Mouse (Mus musculus): ENCODE data around the gene Ptpn1. TPM values are rescaled to one million over a fixed set of nuclear protein-coding genes. Genes with fewer than 3 reads are reported as not detected.
A peak's percentile ranks its signal among the peaks of the same experiment; 100 is the strongest.

The Ptpn1 gene
- polyA plus RNA-seq (2015; fragmentation: Nextera tagmentation; extraction: Ambion mirVana), result 102 and 105 TPM in 2 replicates

DNA sequence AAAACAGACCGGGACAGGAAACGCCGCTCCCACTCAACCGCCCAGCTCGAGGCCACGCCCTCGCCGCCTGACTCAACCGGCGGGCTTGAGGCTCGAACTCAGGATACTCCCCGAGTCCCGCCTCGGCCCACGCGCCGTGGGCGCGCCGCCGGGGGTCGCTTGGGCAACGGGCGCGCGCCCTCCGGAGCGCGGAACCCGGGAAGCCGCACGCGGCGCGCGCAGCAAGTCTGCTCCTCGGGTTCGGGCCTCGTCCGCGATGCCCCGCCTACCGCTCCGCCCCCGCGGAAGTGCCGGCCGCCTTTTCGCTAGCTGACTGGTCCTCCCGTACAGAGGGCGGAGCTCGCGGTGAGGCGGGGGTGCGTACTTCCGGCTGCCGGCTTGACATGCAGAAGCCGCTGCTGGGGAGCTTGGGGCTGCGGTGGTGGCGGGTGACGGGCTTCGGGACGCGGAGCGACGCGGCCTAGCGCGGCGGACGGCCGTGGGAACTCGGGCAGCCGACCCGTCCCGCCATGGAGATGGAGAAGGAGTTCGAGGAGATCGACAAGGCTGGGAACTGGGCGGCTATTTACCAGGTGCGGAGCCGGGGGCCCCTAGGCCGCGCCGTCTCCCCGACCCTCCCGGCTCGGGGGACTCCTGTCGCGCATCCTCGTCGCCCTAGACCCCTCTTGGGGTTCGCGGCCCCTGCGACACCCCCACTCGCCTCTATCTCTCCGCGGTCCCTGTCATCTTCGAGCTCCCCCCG, at the start of gene Ptpn1:
Gene Ptpn1, plus strand, starts transcription at position 73 of the 742 bp plus-strand sequence.
- peaks cover 45% of the 10 kb centered on the region for H3K4me1 ChIP-seq (replicated peaks)
- peak; percentile 97 for ATAC-seq
- peaks cover 4% of the 10 kb centered on the region; the same call in 1 of the 2 replicates for H3K36me3 ChIP-seq
- peak within 1 kb of the TSS; percentile 93 for H3K9ac ChIP-seq (replicated peaks)
- H3K4me2 ChIP-seq (replicated peaks), result peak within 1 kb of the TSS; percentile 78
- peak within 1 kb of the TSS; percentile 97 for H3K4me3 ChIP-seq (replicated peaks)
- no peaks in the 10 kb centered on the region for H3K9me3 ChIP-seq
- no peaks in the 10 kb centered on the region for H3K27me3 ChIP-seq
- WGBS, result under 1% methylated on average over 83 of the region's 99 CpGs
- peak within 1 kb of the TSS; percentile 84 for H3K27ac ChIP-seq

DNA sequence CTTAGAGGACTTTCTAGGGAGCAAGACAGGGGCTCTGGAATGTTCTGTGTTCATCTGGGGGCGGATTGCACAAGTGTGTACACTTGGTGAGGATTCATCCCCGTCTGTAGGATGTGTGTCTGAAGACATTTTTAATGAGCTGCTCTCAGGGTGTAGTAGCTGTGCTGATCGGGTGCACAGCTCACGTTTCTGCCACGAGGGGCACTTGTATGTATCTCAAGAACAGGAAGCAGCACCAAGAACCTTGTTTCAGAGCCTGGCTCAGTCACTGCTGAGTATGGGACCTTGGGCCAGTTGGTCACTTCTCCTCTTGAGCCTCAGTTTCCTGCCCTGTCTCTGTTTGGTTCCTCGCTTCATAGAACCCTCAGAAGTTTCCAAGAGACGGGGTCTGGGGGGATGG, 45.4 kb upstream of the Ptpn1 start:
- ATAC-seq, result no peak
- Histone ChIP-seq H3K27ac (no peak overlapping the region), H3K27me3 (peaks cover 12% of the 10 kb centered on the region; the same call in 1 of the 2 replicates), H3K4me2 (replicated peaks) (no peak overlapping the region), H3K9me3 (no peaks in the 10 kb centered on the region; the same call in 1 of the 2 replicates), H3K4me3 (replicated peaks) (no peak overlapping the region), H3K4me1 (replicated peaks) (peaks cover 10% of the 10 kb centered on the region), H3K36me3 (no peaks in the 10 kb centered on the region), H3K9ac (replicated peaks) (no peak overlapping the region)
- WGBS, result 79% methylated on average over 7 of the region's 7 CpGs

DNA sequence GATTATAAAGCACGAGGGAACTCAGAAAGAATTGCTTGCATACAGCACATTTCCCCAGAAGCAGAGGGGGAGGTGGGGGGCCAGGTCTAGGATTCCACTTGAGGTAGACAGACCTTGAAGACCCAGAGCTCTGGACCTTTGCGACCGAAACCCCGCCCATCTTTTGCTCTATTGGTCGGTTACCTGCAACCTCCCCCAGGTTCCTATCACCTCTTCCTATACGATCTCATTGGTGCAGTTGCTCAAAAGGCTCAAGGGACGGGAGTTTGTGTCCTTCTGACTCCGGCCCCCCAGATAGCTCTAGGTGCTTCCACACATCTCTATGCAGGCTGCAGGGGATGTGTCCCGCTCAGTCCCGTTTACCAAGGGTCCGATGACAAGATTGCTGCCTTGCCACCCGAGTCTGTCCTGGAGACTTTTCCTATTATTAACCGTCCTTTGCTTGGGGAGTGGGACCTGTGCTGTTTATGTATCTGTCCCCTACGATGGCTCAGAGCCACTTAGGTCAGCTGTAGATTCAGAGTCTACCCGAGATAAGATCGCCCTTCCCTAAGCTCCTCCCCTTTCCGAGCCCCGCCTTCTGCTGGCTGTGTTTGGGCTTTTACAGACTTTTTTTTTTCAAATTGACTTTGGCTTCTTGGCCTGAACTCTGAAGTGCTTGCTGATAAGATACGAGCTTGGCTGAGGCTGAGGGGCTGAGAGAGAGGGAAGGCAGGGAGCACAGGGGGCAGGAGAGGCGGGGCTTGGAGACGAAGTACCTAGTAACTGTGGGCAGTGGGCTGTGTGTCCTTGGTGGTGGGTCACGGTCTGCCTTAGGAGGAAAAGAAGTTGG, 44.1 kb upstream of the Ptpn1 start:
- Histone ChIP-seq H3K4me2 (replicated peaks) (peak overlapping the region; percentile 52), H3K9ac (replicated peaks) (0 out of 2 replicates have a peak overlapping the region, but pooled peaks have one; percentile 14), H3K4me3 (replicated peaks) (peak overlapping the region; percentile 27; the same call in 1 of the 2 replicates), H3K27me3 (peaks cover 12% of the 10 kb centered on the region; the same call in 1 of the 2 replicates), H3K27ac (no peak overlapping the region), H3K9me3 (no peaks in the 10 kb centered on the region), H3K36me3 (no peaks in the 10 kb centered on the region), H3K4me1 (replicated peaks) (peaks cover 10% of the 10 kb centered on the region)
- no peak for ATAC-seq
- 12% methylated on average over 22 of the region's 22 CpGs for WGBS

DNA sequence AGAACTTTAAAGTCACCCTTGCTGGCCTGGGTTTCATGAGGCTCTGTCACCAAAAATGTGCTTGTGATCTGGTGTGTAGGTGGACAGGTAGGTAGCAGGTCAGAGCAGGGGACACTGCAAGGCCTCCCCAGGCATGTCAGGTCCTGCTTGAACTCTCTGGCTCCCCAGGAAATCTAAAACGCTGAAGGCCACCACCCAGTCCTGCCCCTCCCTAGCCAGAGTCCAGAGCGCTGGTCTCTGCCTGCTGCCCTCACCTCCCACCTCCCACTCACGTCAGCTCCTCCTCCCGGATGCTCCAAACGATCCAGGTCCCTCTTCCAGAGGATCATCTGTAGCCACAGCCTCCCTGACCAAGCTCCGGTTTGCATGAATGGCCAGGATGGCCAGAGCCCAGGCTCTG, 43.0 kb upstream of the Ptpn1 start:
- 70% methylated on average over 6 of the region's 6 CpGs for WGBS
- H3K4me3 ChIP-seq (replicated peaks), result no peak overlapping the region
- peaks cover 10% of the 10 kb centered on the region for H3K4me1 ChIP-seq (replicated peaks)
- H3K36me3 ChIP-seq, result no peaks in the 10 kb centered on the region
- H3K9me3 ChIP-seq, result no peaks in the 10 kb centered on the region
- no peak overlapping the region for H3K27ac ChIP-seq
- no peak overlapping the region for H3K9ac ChIP-seq (replicated peaks)
- H3K4me2 ChIP-seq (replicated peaks), result no peak overlapping the region
- ATAC-seq, result no peak
- H3K27me3 ChIP-seq, result peaks cover 21% of the 10 kb centered on the region

DNA sequence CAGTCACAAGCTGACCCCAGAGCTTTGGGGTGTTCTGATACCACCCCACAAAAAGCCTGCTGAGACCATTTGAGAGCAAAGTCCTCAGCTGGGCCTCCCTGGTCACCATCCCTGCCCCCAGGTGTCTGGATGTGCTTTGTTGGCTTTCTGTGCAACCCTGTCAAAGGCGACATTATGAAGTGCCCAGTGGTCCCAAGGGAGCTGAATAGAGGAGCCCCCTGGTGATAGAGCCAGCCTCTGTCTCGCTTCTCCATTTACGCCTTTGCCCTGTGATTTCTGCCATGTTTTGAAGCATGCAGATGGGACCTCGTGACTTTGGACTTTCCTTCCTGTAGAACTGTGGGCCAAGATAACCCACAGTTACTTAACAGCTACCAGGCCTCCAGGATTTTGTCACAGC, 42.0 kb upstream of the Ptpn1 start:
- Histone ChIP-seq H3K27ac (no peak overlapping the region), H3K9me3 (no peaks in the 10 kb centered on the region), H3K9ac (replicated peaks) (no peak overlapping the region), H3K4me3 (replicated peaks) (no peak overlapping the region), H3K4me1 (replicated peaks) (peaks cover 12% of the 10 kb centered on the region), H3K36me3 (no peaks in the 10 kb centered on the region), H3K27me3 (peaks cover 29% of the 10 kb centered on the region), H3K4me2 (replicated peaks) (no peak overlapping the region)
- no peak for ATAC-seq
- 60% methylated on average over 4 of the region's 4 CpGs for WGBS

DNA sequence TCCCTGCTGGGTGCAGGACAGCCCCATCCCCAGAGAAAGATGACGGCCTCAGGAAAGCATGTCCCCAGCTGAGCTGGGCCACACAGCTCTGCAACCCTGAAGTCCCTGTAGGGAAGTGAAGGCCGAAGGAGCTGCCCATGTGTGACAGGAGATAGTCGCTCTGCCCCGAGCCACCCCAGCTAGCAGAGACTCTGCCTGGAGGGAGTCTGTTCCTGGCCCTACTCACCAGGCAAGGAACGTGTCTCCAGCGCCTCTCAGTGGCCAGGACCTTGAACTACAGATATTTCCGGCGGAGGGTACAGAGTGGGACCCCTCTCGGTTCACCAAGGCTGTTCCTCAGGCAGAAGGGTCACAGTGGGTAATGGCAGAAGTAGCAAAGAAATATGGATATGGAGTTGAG, 39.9 kb upstream of the Ptpn1 start:
- Histone ChIP-seq H3K9me3 (no peaks in the 10 kb centered on the region), H3K4me3 (replicated peaks) (no peak overlapping the region), H3K36me3 (no peaks in the 10 kb centered on the region), H3K27me3 (peaks cover 32% of the 10 kb centered on the region), H3K9ac (replicated peaks) (no peak overlapping the region), H3K4me1 (replicated peaks) (peaks cover 13% of the 10 kb centered on the region), H3K4me2 (replicated peaks) (no peak overlapping the region), H3K27ac (no peak overlapping the region)
- WGBS, result 9% methylated on average over 9 of the region's 9 CpGs
- ATAC-seq, result no peak

DNA sequence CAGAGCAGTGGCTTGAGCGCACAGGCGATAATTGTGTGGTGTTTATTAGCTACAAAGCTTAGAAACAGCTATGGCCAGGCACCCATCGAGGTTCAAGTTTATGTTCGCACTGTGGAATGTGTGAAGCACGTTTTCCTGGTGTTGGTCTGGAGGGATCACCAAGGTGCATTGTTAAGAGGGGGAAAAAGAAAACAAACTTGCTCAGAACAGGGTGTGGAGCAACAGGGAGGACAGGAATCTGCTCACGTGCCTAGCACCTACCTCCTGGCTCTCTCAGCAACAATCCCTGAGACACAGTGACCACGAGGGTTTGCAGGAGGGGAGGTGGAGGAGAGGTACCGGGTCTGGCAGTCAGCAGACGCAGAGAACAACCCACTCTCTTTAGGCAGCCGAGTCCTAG, 38.2 kb upstream of the Ptpn1 start:
- WGBS, result 68% methylated on average over 10 of the region's 10 CpGs
- Histone ChIP-seq H3K9ac (replicated peaks) (no peak overlapping the region), H3K4me1 (replicated peaks) (peaks cover 3% of the 10 kb centered on the region; the same call in 1 of the 2 replicates), H3K4me2 (replicated peaks) (no peak overlapping the region), H3K4me3 (replicated peaks) (no peak overlapping the region), H3K36me3 (no peaks in the 10 kb centered on the region), H3K9me3 (no peaks in the 10 kb centered on the region), H3K27ac (no peak overlapping the region), H3K27me3 (peaks cover 31% of the 10 kb centered on the region)
- ATAC-seq, result no peak

DNA sequence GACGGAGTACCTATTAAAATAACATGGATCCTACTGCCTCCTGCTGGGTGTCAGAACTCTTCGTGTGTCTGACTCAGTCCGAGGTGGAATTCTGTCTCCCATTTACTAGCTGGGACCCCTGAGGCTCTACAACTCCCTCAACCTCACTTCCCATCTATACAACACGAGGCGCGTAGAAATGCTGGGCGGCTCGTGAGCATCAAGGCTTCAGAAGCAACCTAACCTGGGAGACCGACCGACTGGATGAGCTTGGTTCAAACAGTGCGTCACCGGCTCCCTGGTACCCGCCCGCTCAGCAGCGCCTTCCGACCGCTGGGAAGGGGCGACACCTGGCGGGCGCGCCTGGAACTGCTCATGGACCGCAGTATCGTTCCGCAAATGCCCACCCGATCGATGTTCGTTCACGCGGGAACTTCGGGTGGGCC, 36.9 kb upstream of the Ptpn1 start:
- H3K27ac ChIP-seq, result no peak overlapping the region
- peak overlapping the region; percentile 13; the same call in 1 of the 2 replicates for H3K4me3 ChIP-seq (replicated peaks)
- no peaks in the 10 kb centered on the region for H3K36me3 ChIP-seq
- H3K4me1 ChIP-seq (replicated peaks), result peaks cover 3% of the 10 kb centered on the region; the same call in 1 of the 2 replicates
- peaks cover 31% of the 10 kb centered on the region for H3K27me3 ChIP-seq
- H3K9ac ChIP-seq (replicated peaks), result no peak overlapping the region
- 1% methylated on average over 30 of the region's 30 CpGs for WGBS
- peak overlapping the region; percentile 46 for H3K4me2 ChIP-seq (replicated peaks)
- H3K9me3 ChIP-seq, result no peaks in the 10 kb centered on the region
- peak; percentile 87 for ATAC-seq

DNA sequence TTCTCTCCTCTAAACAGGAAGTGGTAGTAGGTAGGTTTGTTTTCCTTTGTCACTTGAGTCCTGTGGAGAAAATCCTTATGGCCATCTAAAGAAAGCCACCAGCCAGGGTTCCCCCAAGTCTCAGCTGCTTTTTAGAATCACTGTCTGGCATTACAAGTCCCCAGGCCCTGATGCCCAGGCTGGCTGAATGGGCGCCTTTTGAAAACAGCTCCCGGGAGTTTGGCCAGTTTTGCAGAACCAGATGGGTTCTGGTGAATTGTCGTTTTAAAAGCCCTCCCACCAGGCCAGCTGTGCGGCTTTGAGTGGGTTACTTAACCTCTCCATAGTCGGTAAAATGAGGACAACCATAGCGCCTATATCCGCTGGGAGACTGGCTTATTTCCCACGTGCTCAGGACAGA, 34.0 kb upstream of the Ptpn1 start:
- Histone ChIP-seq H3K4me3 (replicated peaks) (no peak overlapping the region), H3K9me3 (no peaks in the 10 kb centered on the region), H3K27ac (no peak overlapping the region), H3K36me3 (no peaks in the 10 kb centered on the region), H3K4me1 (replicated peaks) (peaks cover 5% of the 10 kb centered on the region; the same call in 1 of the 2 replicates), H3K27me3 (peaks cover 31% of the 10 kb centered on the region), H3K9ac (replicated peaks) (no peak overlapping the region), H3K4me2 (replicated peaks) (no peak overlapping the region)
- ATAC-seq, result no peak
- 76% methylated on average over 8 of the region's 8 CpGs for whole genome bisulfite sequencing

DNA sequence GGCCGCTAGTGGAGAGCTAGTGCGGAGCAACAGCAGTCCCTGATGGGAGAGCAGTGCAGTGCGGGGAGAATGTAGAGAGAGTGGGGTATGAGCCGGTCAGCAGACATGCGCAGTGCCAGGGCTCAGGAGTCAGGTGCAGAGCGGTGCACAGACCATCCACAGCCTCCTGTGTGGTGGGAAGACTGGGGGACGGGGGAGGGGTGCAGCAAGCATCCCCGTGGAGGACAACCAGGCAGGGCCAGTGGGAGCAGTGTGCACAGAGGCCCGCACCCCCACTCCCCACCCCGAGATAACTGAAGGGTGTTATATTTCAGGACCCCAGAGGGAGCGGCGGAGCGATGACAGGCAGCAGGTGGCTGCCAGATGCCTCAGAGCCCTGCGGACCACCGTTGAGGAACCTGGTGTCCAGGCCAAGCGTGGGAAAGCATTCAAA, 31.9 kb upstream of the Ptpn1 start:
- no peaks in the 10 kb centered on the region for H3K9me3 ChIP-seq
- WGBS, result 48% methylated on average over 16 of the region's 16 CpGs
- ATAC-seq, result 0 out of 2 replicates have a peak, but pooled peaks have one; percentile 46
- H3K27ac ChIP-seq, result no peak overlapping the region
- no peak overlapping the region for H3K4me3 ChIP-seq (replicated peaks)
- no peaks in the 10 kb centered on the region for H3K36me3 ChIP-seq
- H3K4me1 ChIP-seq (replicated peaks), result 0 out of 2 replicates have a peak, but pooled peaks cover 3% of the 10 kb centered on the region
- peak overlapping the region; percentile 41; the same call in 1 of the 2 replicates for H3K9ac ChIP-seq (replicated peaks)
- H3K4me2 ChIP-seq (replicated peaks), result no peak overlapping the region; the same call in 1 of the 2 replicates
- peaks cover 13% of the 10 kb centered on the region for H3K27me3 ChIP-seq

DNA sequence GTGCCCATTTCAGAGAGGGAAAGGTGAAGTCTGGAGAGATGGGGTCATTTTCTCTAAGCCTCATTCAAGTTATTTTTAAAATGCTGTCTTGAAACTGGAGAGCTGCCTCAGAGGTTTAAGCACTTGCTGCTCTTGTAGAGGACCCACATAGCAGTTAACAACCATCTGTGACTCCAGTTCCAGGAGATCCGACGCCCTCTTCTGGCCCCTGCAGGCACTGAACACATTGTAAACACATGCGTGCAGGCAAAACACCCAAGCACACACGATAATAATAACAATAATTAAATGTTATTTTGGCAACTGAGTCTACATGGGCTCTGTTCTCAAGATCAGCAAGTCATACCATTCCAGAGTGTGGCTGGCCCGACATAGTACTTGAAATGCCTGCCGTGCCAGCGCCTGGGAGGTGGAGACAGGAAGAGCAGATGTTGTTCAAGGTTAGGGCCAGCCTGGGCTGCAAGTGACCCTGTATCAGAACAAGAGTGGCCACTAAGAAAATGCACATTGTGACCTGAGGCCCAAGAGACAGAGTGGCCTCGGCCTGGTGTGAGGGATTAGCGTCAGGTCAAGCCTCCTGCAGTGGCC, 29.6 kb upstream of the Ptpn1 start:
- no peak for ATAC-seq
- 73% methylated on average over 9 of the region's 9 CpGs for WGBS
- Histone ChIP-seq H3K4me1 (replicated peaks) (0 out of 2 replicates have a peak, but pooled peaks cover 3% of the 10 kb centered on the region), H3K9ac (replicated peaks) (no peak overlapping the region), H3K9me3 (no peaks in the 10 kb centered on the region), H3K4me3 (replicated peaks) (no peak overlapping the region), H3K27me3 (no peaks in the 10 kb centered on the region), H3K27ac (no peak overlapping the region), H3K36me3 (no peaks in the 10 kb centered on the region), H3K4me2 (replicated peaks) (no peak overlapping the region)
